Mouse (Mus musculus): ENCODE data around the gene Gm11733. TPM values are rescaled to one million over a fixed set of nuclear protein-coding genes. Genes with fewer than 3 reads are reported as not detected.

Gm11733 gene
- total and polyA plus RNA-seq, 2 experiments: not detected

- no peak for TF ChIP-seq CTCF (IDR thresholded peaks at IDR 0.05; ENCODE audit: low read depth, low read length)
- no peak for TF ChIP-seq POLR2A (IDR thresholded peaks at IDR 0.05; ENCODE audit: extremely low read depth, insufficient read depth, low read length)
- no peak for DNase-seq (ENCODE audit: extremely low read depth, low read depth, low spot score)
- Histone ChIP-seq H3K4me3 (ENCODE audit: insufficient read depth, low read depth, low read length) (no peak overlapping the region), H3K27ac (replicated peaks; ENCODE audit: insufficient read depth, low read depth, low read length) (no peak overlapping the region), H3K36me3 (ENCODE audit: control insufficient read depth, insufficient read depth, low read length) (no peaks in the 10 kb centered on the region), H3K9ac (ENCODE audit: low read depth, low read length) (no peak overlapping the region), H3K4me1 (ENCODE audit: control insufficient read depth, insufficient read depth, low read length) (no peaks in the 10 kb centered on the region), H3K79me2 (ENCODE audit: control insufficient read depth, insufficient read depth, low read length) (no peaks in the 10 kb centered on the region), H3K27me3 (ENCODE audit: control insufficient read depth, insufficient read depth, low read length) (no peaks in the 10 kb centered on the region)
- WGBS: 78% methylated on average over 10 of the region's 10 CpGs
Measured at GRCm38 (mm10) chr11:117532374-117532773, 48.2 kb downstream of the Gm11733 start.

DNA sequence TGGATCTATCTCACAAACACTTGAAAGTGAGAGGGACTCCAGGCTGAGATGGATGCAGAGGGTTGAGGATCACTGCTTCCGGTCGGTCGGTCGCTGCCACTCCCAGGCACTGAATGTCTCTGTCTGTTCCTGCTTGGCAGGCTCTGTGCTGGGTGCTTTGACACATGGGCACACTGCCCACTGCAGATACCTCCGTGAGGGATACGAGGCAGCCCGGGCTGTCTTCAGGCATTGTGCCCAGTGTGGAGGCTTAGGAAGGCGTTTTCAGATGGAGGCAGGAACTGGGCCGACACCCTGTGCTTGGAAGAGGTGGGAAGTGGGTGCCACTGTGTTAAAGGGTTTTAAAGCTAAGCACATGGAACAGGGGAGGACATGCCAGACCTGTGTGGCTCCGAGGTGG lies 50.7 kb downstream of the Gm11733 start:
- H3K27me3 ChIP-seq (ENCODE audit: control insufficient read depth, insufficient read depth, low read length): no peaks in the 10 kb centered on the region
- no peak overlapping the region for H3K27ac ChIP-seq (replicated peaks; ENCODE audit: insufficient read depth, low read depth, low read length)
- no peaks in the 10 kb centered on the region for H3K36me3 ChIP-seq (ENCODE audit: control insufficient read depth, insufficient read depth, low read length)
- no peaks in the 10 kb centered on the region for H3K79me2 ChIP-seq (ENCODE audit: control insufficient read depth, insufficient read depth, low read length)
- no peak overlapping the region for H3K9ac ChIP-seq (ENCODE audit: low read depth, low read length)
- H3K4me3 ChIP-seq (ENCODE audit: insufficient read depth, low read depth, low read length): no peak overlapping the region
- no peaks in the 10 kb centered on the region for H3K4me1 ChIP-seq (ENCODE audit: control insufficient read depth, insufficient read depth, low read length)
- WGBS: 72% methylated on average over 10 of the region's 10 CpGs
- no peak for DNase-seq (ENCODE audit: extremely low read depth, low read depth, low spot score)
- no peak for TF ChIP-seq POLR2A (IDR thresholded peaks at IDR 0.05; ENCODE audit: extremely low read depth, insufficient read depth, low read length)
- TF ChIP-seq CTCF (IDR thresholded peaks at IDR 0.05; ENCODE audit: low read depth, low read length): no peak

- H3K9ac ChIP-seq (ENCODE audit: low read depth, low read length): no peak overlapping the region
- H3K36me3 ChIP-seq (ENCODE audit: control insufficient read depth, insufficient read depth, low read length): no peaks in the 10 kb centered on the region
- H3K79me2 ChIP-seq (ENCODE audit: control insufficient read depth, insufficient read depth, low read length): no peaks in the 10 kb centered on the region
- no peak for TF ChIP-seq CTCF (IDR thresholded peaks at IDR 0.05; ENCODE audit: low read depth, low read length)
- H3K4me3 ChIP-seq (ENCODE audit: insufficient read depth, low read depth, low read length): no peak overlapping the region
- no peak for DNase-seq (ENCODE audit: extremely low read depth, low read depth, low spot score)
- H3K27me3 ChIP-seq (ENCODE audit: control insufficient read depth, insufficient read depth, low read length): no peaks in the 10 kb centered on the region
- H3K4me1 ChIP-seq (ENCODE audit: control insufficient read depth, insufficient read depth, low read length): no peaks in the 10 kb centered on the region
- 56% methylated on average over 9 of the region's 9 CpGs for WGBS
- no peak overlapping the region for H3K27ac ChIP-seq (replicated peaks; ENCODE audit: insufficient read depth, low read depth, low read length)
Measured at GRCm38 (mm10) chr11:117535491-117536304, 51.5 kb downstream of the Gm11733 start.

DNA sequence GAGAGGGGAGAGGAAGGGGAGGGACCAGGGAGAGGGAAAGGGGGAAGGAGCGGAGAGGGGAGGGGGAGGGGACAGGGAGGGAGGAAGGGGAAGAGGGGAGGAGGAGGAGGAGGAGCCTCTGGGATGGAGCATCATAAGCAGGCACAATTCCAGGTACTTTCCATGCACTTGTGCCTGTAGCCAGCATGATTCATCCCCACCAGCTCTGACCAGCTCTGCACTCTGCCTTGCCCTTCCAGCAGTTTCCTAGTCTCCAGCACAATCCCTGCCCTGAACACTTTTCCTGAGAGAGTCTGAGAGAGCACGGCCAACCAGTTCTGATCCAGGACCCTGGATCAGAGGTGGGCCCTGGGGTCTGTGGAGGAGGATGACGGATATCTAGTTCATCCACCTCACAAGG lies 52.4 kb downstream of the Gm11733 start:
- Histone ChIP-seq H3K79me2 (ENCODE audit: control insufficient read depth, insufficient read depth, low read length) (no peaks in the 10 kb centered on the region), H3K27ac (replicated peaks; ENCODE audit: insufficient read depth, low read depth, low read length) (no peak overlapping the region), H3K27me3 (ENCODE audit: control insufficient read depth, insufficient read depth, low read length) (no peaks in the 10 kb centered on the region), H3K4me3 (ENCODE audit: insufficient read depth, low read depth, low read length) (no peak overlapping the region), H3K4me1 (ENCODE audit: control insufficient read depth, insufficient read depth, low read length) (no peaks in the 10 kb centered on the region), H3K36me3 (ENCODE audit: control insufficient read depth, insufficient read depth, low read length) (no peaks in the 10 kb centered on the region), H3K9ac (ENCODE audit: low read depth, low read length) (no peak overlapping the region)
- DNase-seq (ENCODE audit: extremely low read depth, low read depth, low spot score): no peak
- TF ChIP-seq CTCF (IDR thresholded peaks at IDR 0.05; ENCODE audit: low read depth, low read length): no peak
- no peak for TF ChIP-seq POLR2A (IDR thresholded peaks at IDR 0.05; ENCODE audit: extremely low read depth, insufficient read depth, low read length)
- 55% methylated on average over 3 of the region's 3 CpGs for WGBS

Other genes with a start within 250 kb of the Gm11733 start
- gene Tnrc6c, start 169.9 kb downstream of the Gm11733 start, total RNA-seq (2014; rRNA removed): 6.3 and 8.3 TPM in 2 replicates
- 4.1 and 5.7 TPM in 2 replicates for gene Tnrc6c, start 169.9 kb downstream of the Gm11733 start, polyA plus RNA-seq (2012; rRNA removed)